Mouse (Mus musculus) lung, embryonic 15.5 days (tissue): ENCODE data around the gene S100a6. TPM values are rescaled to one million over a fixed set of nuclear protein-coding genes. Genes with fewer than 3 reads are reported as not detected.
A peak's percentile ranks its signal among the peaks of the same experiment; 100 is the strongest.

Experiments used
- ATAC-seq: fragments of 200-750 bp; cut with Nextera tagmentation; 2 replicates; pipeline ENCODE4 v1.8.0; 2017; ENCODE audit warnings: moderate number of reproducible peaks, borderline replicate concordance; ENCODE audit not compliant: low FRiP score, low TSS enrichment; ENCODE audit errors: extremely low read depth
- H3K27ac ChIP-seq: fragments of 300-500 bp; sonication (generic); 2 replicates; pipeline ENCODE4 v1.5.1; 2015; ENCODE audit warnings: moderate library complexity, mild to moderate bottlenecking, inconsistent platforms
- H3K27me3 ChIP-seq: fragments of 300-500 bp; sonication (generic); 2 replicates; pipeline ENCODE4 v1.6.1; 2015; ENCODE audit warnings: inconsistent platforms
- H3K36me3 ChIP-seq: fragments of 300-500 bp; sonication (generic); 2 replicates; pipeline ENCODE4 v1.6.1; 2015; ENCODE audit warnings: inconsistent platforms
- H3K4me1 ChIP-seq: fragments of 300-500 bp; sonication (generic); 2 replicates; pipeline ENCODE4 v1.6.1; 2015; ENCODE audit warnings: inconsistent platforms
- H3K4me2 ChIP-seq: fragments of 300-500 bp; sonication (generic); 2 replicates; pipeline ENCODE4 v1.6.1; 2015; ENCODE audit warnings: inconsistent platforms, mild to moderate bottlenecking, moderate library complexity
- H3K4me3 ChIP-seq: fragments of 300-500 bp; sonication (generic); 2 replicates; pipeline ENCODE4 v1.5.1; 2015; ENCODE audit warnings: mild to moderate bottlenecking, inconsistent platforms
- H3K9ac ChIP-seq: fragments of 300-500 bp; sonication (generic); 2 replicates; pipeline ENCODE4 v1.6.1; 2015; ENCODE audit warnings: inconsistent platforms
- H3K9me3 ChIP-seq: fragments of 300-500 bp; sonication (generic); 2 replicates; pipeline ENCODE4 v1.6.1; 2016; ENCODE audit warnings: inconsistent platforms
- WGBS: fragments of 180-500 bp; shearing (Covaris S2); methylation state at CpG from one replicate; pipeline ENCODE4 v1.1.7; 2015; 5-methylcytosine and 5-hydroxymethylcytosine counted together
- polyA plus RNA-seq: library from polyadenylated mRNA; unstranded; fragments of >200 nt; fragmentation: Nextera tagmentation; extraction: Ambion mirVana; gene quantifications from 2 replicates; pipeline ENCODE4 v1.2.1, GENCODE M21; 2015

Gene S100a6
- 148 and 158 TPM in 2 replicates for polyA plus RNA-seq

GRCm38 (mm10) chr3:90612728-90613291 lies at the start of gene S100a6:
TSS of gene S100a6 (plus strand) at chr3:90612882.
- H3K27me3 ChIP-seq = no peaks in the 10 kb centered on the region
- H3K4me2 ChIP-seq = peak within 1 kb of the TSS; percentile 77
- H3K27ac ChIP-seq = no peak within 1 kb of the TSS
- H3K4me3 ChIP-seq = peak within 1 kb of the TSS; percentile 33
- peak; percentile 73; the same call in 1 of the 2 replicates for ATAC-seq
- H3K9me3 ChIP-seq = no peaks in the 10 kb centered on the region
- peaks cover 20% of the 10 kb centered on the region for H3K4me1 ChIP-seq
- no peaks in the 10 kb centered on the region for H3K36me3 ChIP-seq
- WGBS = under 1% methylated on average over 23 of the region's 23 CpGs
- H3K9ac ChIP-seq = 0 out of 2 replicates have a peak within 1 kb of the TSS, but pooled peaks have one; percentile 10

DNA sequence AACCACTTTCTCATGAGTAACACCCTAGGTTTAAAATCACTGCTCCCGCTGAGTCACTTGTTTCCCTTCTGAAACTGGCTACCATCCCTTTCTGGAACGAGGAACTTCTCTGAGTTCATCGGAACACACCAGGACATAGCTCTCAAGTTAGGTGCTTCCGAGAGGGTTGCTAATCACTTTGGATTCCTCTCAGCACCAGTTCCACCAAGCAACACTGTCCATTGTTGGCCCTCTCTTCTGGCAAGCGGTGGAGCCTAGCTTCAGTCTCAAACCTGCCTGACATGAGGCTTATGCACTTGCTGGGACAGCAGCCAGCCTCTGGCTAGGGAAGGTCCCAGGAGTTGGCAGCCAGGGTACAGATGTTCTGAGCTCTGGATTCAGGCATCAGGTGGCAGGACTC lies 38.0 kb upstream of the S100a6 start:
- H3K27ac ChIP-seq = no peak overlapping the region
- ATAC-seq = no peak

DNA sequence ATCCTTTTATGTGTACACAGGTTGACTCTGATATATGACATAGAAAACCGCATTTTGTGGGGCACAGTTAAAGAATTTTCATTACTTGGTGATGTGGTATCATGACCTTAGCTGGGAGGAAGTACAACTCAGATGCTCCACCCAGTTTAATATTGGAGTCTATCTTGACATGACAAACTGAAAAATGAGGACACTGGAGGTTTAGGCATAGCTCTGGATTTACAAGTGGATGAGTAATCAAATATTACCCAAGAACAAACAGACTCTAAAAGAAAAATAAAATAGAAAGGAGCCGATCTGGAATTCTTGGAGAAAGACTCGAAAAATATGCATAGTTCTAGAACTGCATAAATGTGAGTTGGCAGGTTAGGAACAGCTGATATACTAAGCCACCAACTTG lies 37.4 kb upstream of the S100a6 start:
- Histone ChIP-seq H3K4me2 (no peak overlapping the region), H3K27me3 (no peaks in the 10 kb centered on the region), H3K27ac (no peak overlapping the region), H3K9ac (no peak overlapping the region), H3K36me3 (no peaks in the 10 kb centered on the region), H3K4me3 (no peak overlapping the region), H3K4me1 (no peaks in the 10 kb centered on the region), H3K9me3 (no peaks in the 10 kb centered on the region)
- WGBS = 55% methylated on average over 3 of the region's 3 CpGs
- no peak for ATAC-seq

More for the DNA sequence above, 38.0 kb upstream of the S100a6 start:
- H3K4me2 ChIP-seq = no peak overlapping the region
- no peak overlapping the region for H3K9ac ChIP-seq
- H3K27me3 ChIP-seq = no peaks in the 10 kb centered on the region
- no peaks in the 10 kb centered on the region for H3K36me3 ChIP-seq
- no peak overlapping the region for H3K4me3 ChIP-seq
- 82% methylated on average over 5 of the region's 5 CpGs for WGBS
- H3K9me3 ChIP-seq = no peaks in the 10 kb centered on the region
- H3K4me1 ChIP-seq = no peaks in the 10 kb centered on the region

- Histone ChIP-seq H3K9ac (no peak overlapping the region), H3K4me3 (no peak overlapping the region), H3K4me2 (no peak overlapping the region), H3K27ac (no peak overlapping the region), H3K4me1 (no peaks in the 10 kb centered on the region), H3K9me3 (no peaks in the 10 kb centered on the region), H3K36me3 (no peaks in the 10 kb centered on the region), H3K27me3 (no peaks in the 10 kb centered on the region)
- ATAC-seq = no peak
- WGBS = 60% methylated on average over 10 of the region's 10 CpGs
Observed at GRCm38 (mm10) chr3:90576351-90577001, 36.2 kb upstream of the S100a6 start.

- no peak overlapping the region for H3K4me3 ChIP-seq
- no peaks in the 10 kb centered on the region for H3K27me3 ChIP-seq
- H3K9ac ChIP-seq = no peak overlapping the region
- H3K4me1 ChIP-seq = no peaks in the 10 kb centered on the region
- WGBS = 39% methylated on average over 7 of the region's 7 CpGs
- no peak overlapping the region for H3K4me2 ChIP-seq
- no peak overlapping the region for H3K27ac ChIP-seq
- no peak for ATAC-seq
- H3K9me3 ChIP-seq = no peaks in the 10 kb centered on the region
- H3K36me3 ChIP-seq = no peaks in the 10 kb centered on the region
Observed at GRCm38 (mm10) chr3:90579433-90579832, 33.2 kb upstream of the S100a6 start.

GRCm38 (mm10) chr3:90581141-90581540 lies 31.5 kb upstream of the S100a6 start:
- Histone ChIP-seq H3K4me1 (0 out of 2 replicates have a peak, but pooled peaks cover 4% of the 10 kb centered on the region), H3K4me3 (no peak overlapping the region), H3K27ac (no peak overlapping the region), H3K27me3 (no peaks in the 10 kb centered on the region), H3K36me3 (no peaks in the 10 kb centered on the region), H3K9me3 (no peaks in the 10 kb centered on the region), H3K4me2 (no peak overlapping the region), H3K9ac (no peak overlapping the region)
- no peak for ATAC-seq
- WGBS = 90% methylated on average over 5 of the region's 5 CpGs

GRCm38 (mm10) chr3:90582156-90582555 lies 30.5 kb upstream of the S100a6 start:
- no peak overlapping the region for H3K4me2 ChIP-seq
- no peaks in the 10 kb centered on the region for H3K36me3 ChIP-seq
- H3K4me1 ChIP-seq = peaks cover 9% of the 10 kb centered on the region
- H3K9me3 ChIP-seq = no peaks in the 10 kb centered on the region
- no peak overlapping the region for H3K27ac ChIP-seq
- no peak overlapping the region for H3K4me3 ChIP-seq
- no peak for ATAC-seq
- WGBS = 100% methylated on average over 1 of the region's 1 CpGs
- no peak overlapping the region for H3K9ac ChIP-seq
- no peaks in the 10 kb centered on the region for H3K27me3 ChIP-seq

DNA sequence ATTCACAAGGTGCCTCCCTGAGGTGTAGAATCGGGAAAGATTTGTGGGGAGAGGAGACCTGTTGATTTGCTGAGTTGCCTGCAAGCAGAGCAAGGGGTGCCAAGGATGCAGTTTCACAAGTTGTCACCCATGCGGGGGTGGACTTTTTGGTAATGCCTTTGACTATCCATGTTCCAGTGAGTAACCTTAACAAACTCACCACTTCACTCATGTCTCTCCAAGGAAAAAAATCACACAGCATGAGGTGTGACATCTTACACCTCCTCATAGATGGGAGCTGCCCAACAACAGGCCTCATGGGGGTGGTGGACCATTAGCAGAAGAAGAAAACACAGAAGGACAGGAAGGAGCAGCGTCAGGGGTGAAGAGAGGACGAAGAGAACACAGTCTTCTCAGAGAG lies 30.1 kb upstream of the S100a6 start:
- H3K9me3 ChIP-seq = no peaks in the 10 kb centered on the region
- no peak overlapping the region for H3K4me3 ChIP-seq
- WGBS = 80% methylated on average over 4 of the region's 4 CpGs
- no peak for ATAC-seq
- no peak overlapping the region for H3K4me2 ChIP-seq
- no peak overlapping the region for H3K9ac ChIP-seq
- no peaks in the 10 kb centered on the region for H3K27me3 ChIP-seq
- H3K36me3 ChIP-seq = no peaks in the 10 kb centered on the region
- H3K4me1 ChIP-seq = peaks cover 13% of the 10 kb centered on the region
- H3K27ac ChIP-seq = no peak overlapping the region

DNA sequence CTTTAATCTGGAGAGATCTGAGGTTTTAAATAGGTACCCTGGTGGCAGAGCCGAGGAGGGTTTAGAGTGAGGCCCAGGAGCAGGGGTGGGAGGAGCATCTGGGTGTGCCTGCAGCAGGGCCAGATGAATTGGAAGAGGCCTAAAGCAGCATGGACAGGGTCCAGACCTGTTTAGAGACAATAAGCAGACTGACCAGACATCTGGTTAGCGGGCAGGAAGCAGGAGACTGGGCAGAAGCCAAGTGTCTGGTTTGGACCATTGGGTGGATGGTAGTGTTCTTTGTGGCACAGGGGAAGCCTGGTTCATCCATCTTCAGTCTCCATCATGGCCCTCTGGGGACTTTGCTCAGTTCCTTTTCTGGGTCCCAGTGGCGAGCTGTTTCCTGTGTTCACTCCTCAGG lies 28.8 kb upstream of the S100a6 start:
- no peak overlapping the region for H3K27ac ChIP-seq
- H3K27me3 ChIP-seq = no peaks in the 10 kb centered on the region
- no peak overlapping the region for H3K9ac ChIP-seq
- H3K4me3 ChIP-seq = no peak overlapping the region
- WGBS = 66% methylated on average over 3 of the region's 3 CpGs
- ATAC-seq = no peak
- H3K4me1 ChIP-seq = peaks cover 13% of the 10 kb centered on the region
- no peaks in the 10 kb centered on the region for H3K9me3 ChIP-seq
- no peak overlapping the region for H3K4me2 ChIP-seq
- no peaks in the 10 kb centered on the region for H3K36me3 ChIP-seq

- ATAC-seq = no peak
- WGBS = 29% methylated on average over 5 of the region's 5 CpGs
- Histone ChIP-seq H3K9ac (no peak overlapping the region), H3K9me3 (no peaks in the 10 kb centered on the region), H3K27ac (no peak overlapping the region), H3K4me1 (peaks cover 13% of the 10 kb centered on the region), H3K4me2 (no peak overlapping the region), H3K36me3 (no peaks in the 10 kb centered on the region), H3K4me3 (no peak overlapping the region), H3K27me3 (no peaks in the 10 kb centered on the region)
Observed at GRCm38 (mm10) chr3:90585595-90585994, 27.1 kb upstream of the S100a6 start.

DNA sequence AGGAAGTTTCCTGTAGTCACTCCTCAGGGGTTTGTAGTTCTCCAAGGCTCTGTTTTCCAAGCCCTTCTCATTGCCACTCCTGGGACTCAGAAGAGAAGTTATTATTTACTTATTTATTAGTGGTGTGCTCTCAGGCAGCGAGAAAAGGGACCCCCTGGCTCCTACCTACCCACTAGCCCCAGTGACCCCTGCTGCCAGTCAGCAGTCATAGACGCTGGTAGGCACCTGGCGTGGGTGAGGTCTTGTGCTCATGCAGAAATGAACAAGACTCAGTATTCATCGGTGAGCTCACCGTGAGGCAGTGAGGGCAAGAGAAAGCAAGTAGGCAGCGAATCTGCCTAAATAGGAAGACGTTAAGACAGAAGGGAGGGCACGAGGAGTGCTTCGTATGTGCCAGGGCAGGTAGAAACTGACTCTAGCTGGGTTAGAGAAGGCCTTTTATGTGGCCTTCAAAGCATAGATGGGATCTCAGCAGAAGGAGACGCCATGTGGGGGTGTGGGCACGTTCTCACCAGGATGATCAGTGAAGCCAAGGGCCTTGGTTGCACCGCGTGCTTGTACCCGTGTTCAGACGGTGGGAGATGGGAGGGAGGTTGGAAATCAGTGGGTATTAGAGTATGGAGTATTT lies 26.6 kb upstream of the S100a6 start:
- H3K4me3 ChIP-seq = no peak overlapping the region
- no peaks in the 10 kb centered on the region for H3K36me3 ChIP-seq
- H3K27me3 ChIP-seq = no peaks in the 10 kb centered on the region
- WGBS = 79% methylated on average over 15 of the region's 15 CpGs
- no peak overlapping the region for H3K4me2 ChIP-seq
- H3K27ac ChIP-seq = peak overlapping the region; percentile 60
- H3K9ac ChIP-seq = no peak overlapping the region
- H3K4me1 ChIP-seq = peaks cover 13% of the 10 kb centered on the region
- ATAC-seq = no peak; the same call in 1 of the 2 replicates
- no peaks in the 10 kb centered on the region for H3K9me3 ChIP-seq

DNA sequence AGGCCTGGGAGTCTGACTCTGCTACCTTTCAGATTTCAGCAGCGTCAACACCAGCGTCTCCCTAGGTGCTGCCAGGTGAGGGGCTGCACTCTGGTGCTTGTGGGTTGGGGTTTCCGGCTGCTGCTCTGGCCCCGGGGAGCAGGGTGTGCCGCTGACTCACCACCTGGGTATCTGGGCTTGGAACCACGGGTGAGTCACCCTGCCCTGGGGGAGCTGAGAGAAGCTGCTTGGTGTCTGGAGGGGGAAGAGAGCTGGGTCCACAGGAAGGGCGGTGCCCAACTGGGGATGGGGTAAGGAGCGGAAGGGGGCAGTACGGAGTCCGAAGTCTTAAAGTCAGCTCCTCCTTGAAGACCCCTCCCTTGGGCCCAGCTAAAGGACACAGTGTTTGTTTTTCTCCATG lies 25.8 kb upstream of the S100a6 start:
- Histone ChIP-seq H3K4me1 (peaks cover 13% of the 10 kb centered on the region), H3K4me3 (no peak overlapping the region), H3K27me3 (no peaks in the 10 kb centered on the region), H3K9me3 (no peaks in the 10 kb centered on the region), H3K4me2 (no peak overlapping the region), H3K27ac (peak overlapping the region; percentile 60), H3K9ac (no peak overlapping the region), H3K36me3 (no peaks in the 10 kb centered on the region)
- 31% methylated on average over 10 of the region's 10 CpGs for WGBS
- ATAC-seq = peak; percentile 53; the same call in 1 of the 2 replicates
